Mouse (Mus musculus): Measurements from ENCODE around the gene Slc4a1ap.
A peak's percentile ranks its signal among the peaks of the same experiment; 100 is the strongest.
"Not testable (repeated sequence)": the region's sequence is repeated elsewhere in the genome, so short reads cannot be mapped to it uniquely, and the experiment has no call there.

The Slc4a1ap gene

DNA sequence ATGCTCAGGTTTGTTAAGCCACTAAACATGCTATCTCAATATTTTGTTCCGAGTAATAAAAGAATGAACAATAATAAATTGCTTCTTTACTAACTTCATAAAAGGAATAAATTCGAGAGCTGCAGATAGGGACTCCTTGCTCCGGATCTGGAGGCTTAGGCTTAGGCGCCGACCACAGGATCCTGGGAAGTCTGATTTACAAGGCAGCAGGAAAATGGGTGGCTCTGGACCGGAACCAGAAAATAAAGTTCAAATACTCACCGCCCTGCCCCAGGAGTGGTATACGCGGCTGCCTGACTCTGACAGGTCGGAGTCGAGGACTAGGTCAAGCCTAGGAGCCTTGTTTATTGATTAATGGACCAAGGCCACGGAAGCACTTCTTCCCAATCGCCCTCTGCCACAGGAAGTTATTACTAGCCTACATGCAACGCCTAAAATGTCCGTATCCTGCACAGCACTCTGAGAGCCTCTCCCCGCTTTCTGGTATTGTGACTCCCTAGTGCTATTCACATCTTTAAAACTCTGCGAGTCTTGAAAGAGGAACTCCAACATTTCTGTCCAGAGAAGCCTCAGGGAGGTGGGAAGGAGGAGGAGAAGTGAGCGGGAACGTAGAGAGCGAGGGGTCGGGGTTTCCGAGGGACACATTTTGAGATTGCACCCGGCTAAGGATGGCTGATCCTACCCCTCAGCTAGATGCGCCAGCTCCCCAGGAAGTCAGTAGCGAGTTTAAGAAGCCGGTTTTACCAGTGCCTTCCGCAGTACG lies at the start of gene Slc4a1ap:
TSS of gene Slc4a1ap (plus strand) at position 642 of the 763 bp plus-strand sequence.
- DNase-seq (ENCODE audit: extremely low read depth, insufficient read length, low spot score) = peak; percentile 78

GRCm38 (mm10) chr5:31480536-31480935 lies 46.3 kb upstream of the Slc4a1ap start:
- DNase-seq (ENCODE audit: extremely low read depth, insufficient read length, low spot score) = no peak

- DNase-seq (ENCODE audit: extremely low read depth, insufficient read length, low spot score) = no peak
These were observed 41.4 kb upstream of the Slc4a1ap start, which contains the start of gene 4930548H24Rik for GRCm38 (mm10) chr5:31485440-31485839. TSS of gene 4930548H24Rik (plus strand) at chr5:31485740.

DNA sequence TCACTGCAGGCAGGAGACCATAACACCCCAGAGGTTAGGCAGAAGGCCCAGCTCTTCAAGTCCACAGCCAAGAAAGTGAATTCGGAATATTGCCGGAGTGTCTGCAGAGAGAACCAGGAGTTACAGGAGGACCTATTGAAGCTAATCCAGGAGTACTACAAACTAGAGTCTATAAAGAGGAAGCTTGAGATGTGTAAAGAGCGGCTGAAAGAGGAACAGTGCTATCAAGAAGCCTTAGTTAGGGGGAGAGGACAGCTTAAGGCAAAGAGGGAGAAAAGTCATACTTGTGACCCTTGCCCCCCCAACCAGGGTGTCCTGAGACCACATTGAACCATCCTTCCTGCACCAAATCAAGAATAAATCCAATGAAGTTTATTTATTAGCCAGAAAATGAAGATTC lies 38.9 kb upstream of the Slc4a1ap start:
- no peak for DNase-seq (ENCODE audit: extremely low read depth, insufficient read length, low spot score)

DNA sequence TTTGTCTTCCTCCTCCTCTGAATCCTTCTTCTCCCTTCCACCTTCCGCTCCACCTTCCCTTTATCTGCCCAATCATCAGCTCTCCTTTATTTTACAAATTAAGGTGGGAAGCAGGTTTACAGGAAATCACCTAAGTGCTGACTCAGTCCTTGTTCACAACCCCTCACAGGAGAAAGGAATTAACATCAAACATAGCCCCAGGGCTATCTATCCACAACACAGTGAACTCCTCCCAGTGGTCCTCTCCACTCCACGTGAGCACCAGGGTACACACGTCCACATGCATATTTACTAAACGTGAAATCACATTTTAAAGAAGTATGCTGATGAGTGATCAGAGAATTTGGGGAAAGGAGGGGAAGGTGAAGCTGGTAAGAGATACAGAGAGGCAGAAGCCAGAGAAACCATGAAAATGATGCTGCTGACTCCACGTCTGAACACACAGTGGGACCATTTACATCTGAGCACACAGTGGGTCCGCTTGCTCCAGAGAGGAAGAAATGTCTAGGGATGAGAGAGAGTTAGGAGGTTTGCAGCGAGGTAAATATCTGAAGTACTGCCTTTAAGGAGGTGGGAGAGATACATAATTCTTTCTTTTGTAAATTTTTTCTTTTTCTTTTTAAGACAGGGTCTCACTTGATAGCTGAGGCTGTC lies 37.6 kb upstream of the Slc4a1ap start:
- no peak for DNase-seq (ENCODE audit: extremely low read depth, insufficient read length, low spot score)

GRCm38 (mm10) chr5:31492031-31492430 lies 34.8 kb upstream of the Slc4a1ap start:
- no peak for DNase-seq (ENCODE audit: extremely low read depth, insufficient read length, low spot score)

DNA sequence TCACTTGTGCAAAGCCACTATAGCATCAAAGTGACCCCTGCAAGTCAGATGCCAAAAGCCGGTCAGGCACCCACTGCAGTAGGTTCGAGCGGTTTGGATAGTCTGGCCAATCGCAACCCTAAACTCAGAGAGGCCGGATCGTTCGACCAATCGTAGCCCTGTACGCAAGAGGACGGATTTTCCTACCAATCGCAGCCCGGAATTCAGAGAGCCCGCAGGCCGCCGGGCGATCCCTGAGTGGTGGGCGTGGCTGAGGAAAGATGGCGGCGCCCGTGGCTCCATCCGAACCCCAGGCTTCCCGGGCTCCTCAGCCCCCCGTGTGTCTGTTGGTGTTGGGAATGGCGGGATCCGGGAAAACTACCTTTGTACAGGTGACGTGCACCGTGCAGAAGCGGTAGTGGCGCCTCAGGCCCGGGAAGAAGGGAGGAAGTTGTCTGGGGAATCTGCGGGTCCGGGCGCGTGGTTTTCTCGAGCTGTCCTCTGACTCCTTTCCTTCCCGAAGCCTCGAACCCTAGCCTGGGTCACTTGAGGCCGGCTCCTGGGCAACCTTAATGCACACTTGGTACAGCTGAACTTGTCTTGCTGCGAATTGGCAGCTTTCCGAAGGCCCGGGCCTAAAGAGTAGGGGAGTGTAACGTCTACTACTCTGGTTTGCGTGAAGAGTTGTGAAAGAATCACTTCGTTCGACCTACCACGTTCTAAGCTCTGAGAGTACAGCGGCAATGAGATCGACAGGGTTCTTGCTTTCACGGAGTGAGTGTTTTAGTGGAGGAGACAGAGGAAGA lies 32.1 kb upstream of the Slc4a1ap start, which contains the start of gene Gpn1:
TSS of gene Gpn1 (plus strand) at position 229 of the 785 bp plus-strand sequence.
- peak; percentile 80 for DNase-seq (ENCODE audit: extremely low read depth, insufficient read length, low spot score)

DNA sequence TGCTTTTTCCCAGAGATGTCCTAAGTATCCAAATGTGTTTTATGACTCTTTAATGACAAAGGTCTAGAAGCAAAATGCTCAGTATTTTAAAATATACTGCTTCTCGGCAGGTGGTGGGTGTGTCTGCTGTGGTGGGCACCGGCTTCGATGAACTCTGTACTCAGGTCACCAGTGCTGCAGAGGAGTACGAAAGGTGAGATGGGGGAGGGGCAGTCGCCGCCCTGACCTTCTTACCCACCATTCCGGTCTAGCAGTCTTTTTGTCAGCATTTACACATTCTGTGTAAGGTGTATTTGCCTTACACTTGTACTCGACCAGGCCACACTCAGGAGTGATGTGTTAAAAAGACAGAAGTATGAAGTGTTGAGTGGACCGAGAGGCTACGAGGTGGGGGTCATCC lies 22.0 kb upstream of the Slc4a1ap start:
- DNase-seq (ENCODE audit: extremely low read depth, insufficient read length, low spot score) = no peak

DNA sequence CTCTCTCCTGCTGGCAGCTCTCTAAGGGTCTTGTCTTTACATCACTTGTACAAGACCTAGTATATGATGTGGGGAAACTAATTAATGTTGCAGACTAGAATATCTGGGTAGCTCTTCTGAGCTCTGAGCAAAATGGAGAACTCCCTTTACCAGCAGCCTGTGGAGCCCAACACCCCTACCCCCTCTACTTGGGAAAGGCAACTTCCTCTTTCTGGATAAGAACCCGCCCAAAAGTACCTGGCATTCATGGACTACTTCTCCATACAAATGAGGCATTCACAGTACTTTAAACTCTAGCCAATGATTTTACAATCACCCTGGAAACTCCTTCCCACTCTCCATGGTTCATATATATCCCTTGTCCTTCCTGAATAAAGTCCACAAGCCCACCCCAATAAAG lies 14.3 kb upstream of the Slc4a1ap start:
- DNase-seq (ENCODE audit: extremely low read depth, insufficient read length, low spot score) = no peak

DNA sequence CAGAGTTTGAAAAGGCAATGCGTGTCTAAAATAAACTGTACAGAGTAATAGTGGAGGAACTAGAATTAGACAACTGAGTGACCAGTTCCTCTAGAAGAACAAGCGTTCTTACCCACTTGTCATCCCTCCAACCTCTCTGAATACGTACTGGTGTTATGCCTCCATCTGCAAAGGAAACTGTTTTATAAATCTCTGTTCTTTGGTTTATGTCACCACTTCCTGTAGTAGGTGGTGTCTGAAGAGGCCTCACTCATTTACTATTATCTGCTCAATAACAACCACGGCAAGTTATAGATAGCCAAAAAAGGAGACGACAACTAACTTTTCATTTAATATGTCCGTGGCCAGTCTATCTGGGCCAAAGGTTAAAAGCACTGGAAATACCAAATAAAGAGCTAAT lies 6.2 kb upstream of the Slc4a1ap start:
- DNase-seq (ENCODE audit: extremely low read depth, insufficient read length, low spot score) = no peak

DNA sequence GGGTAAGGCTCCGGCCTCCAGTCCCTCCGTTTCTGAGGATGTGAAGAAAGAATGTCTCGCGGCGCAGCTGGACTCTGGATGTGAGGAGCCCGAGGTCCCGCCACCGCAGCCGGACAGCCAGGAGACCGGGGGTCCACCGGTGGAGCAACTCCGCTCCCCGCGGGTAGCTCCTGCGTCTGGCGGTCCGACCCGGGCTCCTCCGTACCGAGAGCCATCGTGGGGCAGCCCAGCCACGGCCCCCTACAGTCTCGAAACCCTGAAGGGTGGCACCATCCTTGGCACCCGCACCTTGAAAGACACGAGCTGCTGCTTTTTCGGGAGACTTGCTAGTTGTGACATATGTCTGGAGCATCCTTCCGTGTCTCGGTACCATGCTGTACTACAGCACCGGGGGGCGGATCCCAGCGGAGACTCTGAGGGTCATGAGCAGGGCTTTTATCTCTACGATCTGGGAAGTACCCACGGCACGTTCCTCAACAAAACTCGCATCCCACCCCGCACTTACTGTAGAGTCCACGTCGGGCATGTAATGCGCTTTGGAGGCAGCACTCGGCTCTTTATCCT lies 404 bp downstream of the Slc4a1ap start:
- DNase-seq (ENCODE audit: extremely low read depth, insufficient read length, low spot score) = no peak

DNA sequence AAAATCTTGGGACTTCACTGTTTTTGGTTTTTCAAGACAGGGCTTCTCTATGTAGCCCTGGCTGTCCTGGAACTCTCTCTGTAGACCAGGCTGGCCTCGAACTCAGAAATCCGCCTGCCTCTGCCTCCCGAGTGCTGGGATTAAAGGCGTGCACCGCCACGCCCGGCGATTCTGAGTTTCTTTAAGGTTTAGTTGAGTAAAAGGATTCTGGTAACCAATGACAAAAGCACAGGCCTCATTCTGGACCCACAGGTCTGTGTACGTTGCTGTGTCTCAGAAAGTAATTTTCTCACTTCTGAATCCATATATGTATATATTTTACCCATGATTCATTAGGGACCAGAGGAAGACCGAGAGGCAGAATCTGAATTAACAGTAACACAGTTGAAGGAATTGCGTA lies 912 bp downstream of the Slc4a1ap start, which contains the start of gene Supt7l:
TSS of gene Supt7l (minus strand) at position 101 of the 400 bp plus-strand sequence.
- not testable (repeated sequence) for DNase-seq (ENCODE audit: extremely low read depth, insufficient read length, low spot score)

GRCm38 (mm10) chr5:31528560-31528959 lies 1.8 kb downstream of the Slc4a1ap start:
- DNase-seq (ENCODE audit: extremely low read depth, insufficient read length, low spot score) = no peak

DNA sequence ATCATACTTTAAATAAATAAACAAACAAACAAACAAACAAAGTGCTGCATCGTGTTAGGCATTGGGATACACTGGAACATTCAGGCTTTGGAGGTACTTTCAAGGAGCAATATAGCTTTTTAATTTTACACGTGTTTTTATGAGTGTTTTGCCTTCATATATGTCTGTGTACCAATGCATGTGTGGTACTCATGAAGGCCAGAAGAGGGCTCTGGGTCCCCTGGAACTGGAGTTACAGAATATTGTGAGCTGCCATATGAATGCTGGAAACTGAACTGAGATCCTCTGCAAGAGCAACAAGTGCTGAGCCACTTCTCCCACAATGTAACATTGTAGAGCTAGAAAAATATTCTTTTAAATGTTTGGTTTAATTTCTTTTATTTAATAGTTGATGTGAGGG lies 8.4 kb downstream of the Slc4a1ap start:
- DNase-seq (ENCODE audit: extremely low read depth, insufficient read length, low spot score) = no peak

GRCm38 (mm10) chr5:31559401-31559800 lies 32.6 kb downstream of the Slc4a1ap start:
- DNase-seq (ENCODE audit: extremely low read depth, insufficient read length, low spot score) = no peak

DNA sequence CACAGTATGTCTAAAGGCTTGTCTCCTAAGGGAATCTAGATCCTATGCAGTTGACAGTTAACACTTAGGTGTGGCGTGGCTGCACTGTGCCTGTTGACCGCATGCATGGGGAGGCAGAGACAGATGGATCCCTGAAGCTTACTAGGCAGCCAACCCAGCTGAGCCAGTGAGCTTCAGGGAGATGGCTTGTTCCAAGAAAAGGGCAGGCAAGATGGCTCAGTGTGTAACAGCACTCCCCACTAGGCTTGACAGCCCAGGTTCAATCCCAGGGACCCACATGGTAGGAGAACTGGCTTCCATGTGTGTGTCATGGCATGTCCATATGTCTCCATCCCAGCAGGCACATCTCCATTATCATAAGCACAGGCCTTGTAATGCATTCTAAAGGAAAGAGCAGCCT lies 33.6 kb downstream of the Slc4a1ap start:
- DNase-seq (ENCODE audit: extremely low read depth, insufficient read length, low spot score) = no peak

GRCm38 (mm10) chr5:31562036-31562666 lies 35.4 kb downstream of the Slc4a1ap start:
- peak; percentile 54 for DNase-seq (ENCODE audit: extremely low read depth, insufficient read length, low spot score)

GRCm38 (mm10) chr5:31563496-31563895 lies 36.7 kb downstream of the Slc4a1ap start:
- DNase-seq (ENCODE audit: extremely low read depth, insufficient read length, low spot score) = peak; percentile 58

- no peak for DNase-seq (ENCODE audit: extremely low read depth, insufficient read length, low spot score)
These were observed 37.1 kb downstream of the Slc4a1ap start for GRCm38 (mm10) chr5:31563905-31564304.

DNA sequence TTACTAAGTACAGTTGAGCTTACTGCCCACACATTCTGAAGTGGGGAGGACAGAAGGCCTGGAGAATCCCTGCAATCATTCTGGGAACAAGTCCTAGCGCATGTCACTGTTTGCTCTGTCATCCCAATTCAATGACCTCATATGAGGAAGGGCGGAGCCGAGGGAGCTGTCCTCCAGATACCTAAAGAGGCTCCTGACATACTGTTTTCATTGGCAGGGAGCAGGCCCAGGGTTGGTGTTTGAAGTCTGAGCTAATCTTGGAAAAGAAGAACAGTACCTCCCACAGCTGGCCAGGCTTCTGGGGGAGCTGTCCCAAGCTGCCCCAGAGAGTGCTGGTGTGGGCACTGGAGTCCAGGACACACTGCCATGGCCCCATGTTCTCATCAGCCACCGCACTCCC lies 38.2 kb downstream of the Slc4a1ap start:
- peak; percentile 48 for DNase-seq (ENCODE audit: extremely low read depth, insufficient read length, low spot score)
